Mouse (Mus musculus) hindbrain, embryonic 12.5 days (tissue): ENCODE measurements around the gene Fam81a. TPM values are rescaled to one million over a fixed set of nuclear protein-coding genes. Genes with fewer than 3 reads are reported as not detected.

ENCODE experiments used
- ATAC-seq: fragments of 200-750 bp; cut with Nextera tagmentation; 2 replicates; pipeline ENCODE4 v1.8.0; 2017; ENCODE audit warnings: moderate TSS enrichment; ENCODE audit not compliant: low FRiP score
- H3K27ac ChIP-seq: fragments of 300-500 bp; sonication (generic); 2 replicates; pipeline ENCODE4 v1.5.1; 2016; ENCODE audit warnings: mild to moderate bottlenecking
- H3K27me3 ChIP-seq: fragments of 300-500 bp; sonication (generic); 2 replicates; pipeline ENCODE4 v1.6.1; 2016; ENCODE audit warnings: mild to moderate bottlenecking
- H3K36me3 ChIP-seq: fragments of 300-500 bp; sonication (generic); 2 replicates; pipeline ENCODE4 v1.6.1; 2016; ENCODE audit warnings: mild to moderate bottlenecking
- H3K4me1 ChIP-seq: fragments of 300-500 bp; sonication (generic); 2 replicates; pipeline ENCODE4 v1.6.1; 2016
- H3K4me2 ChIP-seq: fragments of 300-500 bp; sonication (generic); replicated peaks from 2 replicates; pipeline ENCODE4 v1.6.1; 2016; ENCODE audit warnings: mild to moderate bottlenecking
- H3K4me3 ChIP-seq: fragments of 300-500 bp; sonication (generic); 2 replicates; pipeline ENCODE4 v1.5.1; 2016; ENCODE audit warnings: mild to moderate bottlenecking
- H3K9ac ChIP-seq: fragments of 300-500 bp; sonication (generic); 2 replicates; pipeline ENCODE4 v1.6.1; 2016; ENCODE audit warnings: mild to moderate bottlenecking, moderate library complexity
- H3K9me3 ChIP-seq: fragments of 300-500 bp; sonication (generic); replicated peaks from 2 replicates; pipeline ENCODE4 v1.6.1; 2016; ENCODE audit warnings: mild to moderate bottlenecking
- WGBS: fragments of 180-500 bp; shearing (Covaris S2); methylation state at CpG from one replicate; pipeline ENCODE4 v1.1.7; 2016; 5-methylcytosine and 5-hydroxymethylcytosine counted together
- polyA plus RNA-seq: library from polyadenylated mRNA; unstranded; fragments of >200 nt; fragmentation: Nextera tagmentation; extraction: Ambion mirVana; gene quantifications from 2 replicates; pipeline ENCODE4 v1.2.1, GENCODE M21; 2016

Fam81a gene
- polyA plus RNA-seq, 1 experiment from 2014 or later: 7.4 TPM

DNA sequence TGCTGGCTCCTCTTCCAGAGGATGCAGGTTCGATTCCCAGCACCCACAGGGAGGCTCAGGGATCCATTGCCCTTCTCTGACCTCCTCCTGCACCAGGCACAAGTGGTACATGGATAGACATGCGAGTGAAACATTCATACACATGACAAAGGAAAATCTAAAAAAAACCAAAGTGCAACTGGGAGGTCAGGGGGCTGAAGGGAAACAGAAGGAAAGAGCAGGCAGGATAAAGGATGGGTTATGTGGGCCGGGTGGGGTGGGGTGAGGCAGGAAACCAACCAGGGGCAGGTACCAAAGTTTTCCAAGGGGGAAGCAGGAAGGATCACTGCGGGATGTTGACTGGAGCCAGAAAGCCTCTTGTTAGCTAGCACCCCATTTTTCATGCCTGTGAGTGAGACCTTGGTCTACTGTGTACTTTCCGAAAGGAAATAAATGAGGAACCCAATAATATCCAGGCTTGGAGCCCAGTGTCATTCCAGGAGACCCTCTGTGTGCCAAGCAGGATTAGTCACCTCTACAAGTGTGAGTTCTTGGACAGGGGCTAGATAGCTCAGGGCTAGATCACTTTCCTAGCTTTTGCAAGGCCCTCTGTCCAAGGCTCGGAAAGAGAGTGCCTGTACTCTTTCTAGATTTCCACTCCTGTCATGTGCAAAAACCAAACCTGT is 93.5 kb downstream of the Fam81a start:
- Histone ChIP-seq H3K4me1 (peaks cover 15% of the 10 kb centered on the region), H3K36me3 (no peaks in the 10 kb centered on the region), H3K9ac (no peak overlapping the region), H3K4me2 (no peak overlapping the region), H3K9me3 (no peaks in the 10 kb centered on the region), H3K4me3 (no peak overlapping the region), H3K27me3 (no peaks in the 10 kb centered on the region), H3K27ac (no peak overlapping the region)
- WGBS: 60% methylated on average over 6 of the region's 6 CpGs
- no peak for ATAC-seq

DNA sequence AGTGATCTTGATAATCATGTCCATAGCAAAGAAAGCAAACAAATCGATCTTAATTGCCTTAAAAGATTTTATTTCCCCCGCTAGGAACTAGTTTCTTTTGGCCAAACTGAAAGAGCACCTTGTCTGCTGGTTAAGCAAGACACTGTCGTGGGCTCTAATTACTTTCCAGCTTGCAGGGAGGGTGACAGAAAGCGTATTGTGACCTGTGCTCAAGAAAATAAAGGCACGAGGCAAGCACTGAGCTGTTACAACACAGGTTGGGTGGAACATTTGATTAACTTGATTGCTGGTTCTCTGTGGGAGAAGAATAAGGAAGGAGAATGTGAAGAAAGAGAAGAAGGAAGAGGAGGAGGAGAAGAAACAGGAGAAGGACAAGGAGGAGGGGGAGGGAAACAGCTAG is 94.1 kb downstream of the Fam81a start:
- H3K27me3 ChIP-seq: no peaks in the 10 kb centered on the region
- no peak overlapping the region for H3K27ac ChIP-seq
- peaks cover 15% of the 10 kb centered on the region for H3K4me1 ChIP-seq
- H3K4me2 ChIP-seq: no peak overlapping the region
- H3K4me3 ChIP-seq: no peak overlapping the region
- H3K9me3 ChIP-seq: no peaks in the 10 kb centered on the region
- WGBS: 50% methylated on average over 5 of the region's 5 CpGs
- no peak for ATAC-seq
- H3K9ac ChIP-seq: no peak overlapping the region
- no peaks in the 10 kb centered on the region for H3K36me3 ChIP-seq

DNA sequence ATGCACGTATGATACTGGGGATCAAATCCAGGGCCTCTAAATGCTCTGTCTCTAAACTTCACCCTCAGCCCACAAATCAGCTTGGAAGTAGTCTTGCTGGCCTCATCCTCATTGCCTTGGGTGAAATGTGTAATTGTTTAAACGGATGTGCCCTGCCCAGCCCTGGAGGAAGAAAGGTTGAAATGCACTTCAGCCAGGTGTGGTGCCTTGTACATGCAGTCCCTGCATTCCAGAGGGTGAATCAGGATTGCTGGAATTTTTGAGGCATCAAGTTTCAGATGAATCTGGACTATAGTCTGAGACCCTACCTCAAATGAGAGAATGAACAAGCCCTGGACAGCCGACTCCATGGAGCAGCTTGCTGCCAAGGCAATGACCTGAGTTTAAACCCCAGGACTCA is 94.5 kb downstream of the Fam81a start:
- no peak for ATAC-seq
- Histone ChIP-seq H3K9me3 (no peaks in the 10 kb centered on the region), H3K27ac (no peak overlapping the region), H3K4me2 (no peak overlapping the region), H3K27me3 (no peaks in the 10 kb centered on the region), H3K4me1 (peaks cover 15% of the 10 kb centered on the region), H3K36me3 (no peaks in the 10 kb centered on the region), H3K4me3 (no peak overlapping the region), H3K9ac (no peak overlapping the region)
- WGBS: 58% methylated on average over 3 of the region's 3 CpGs

DNA sequence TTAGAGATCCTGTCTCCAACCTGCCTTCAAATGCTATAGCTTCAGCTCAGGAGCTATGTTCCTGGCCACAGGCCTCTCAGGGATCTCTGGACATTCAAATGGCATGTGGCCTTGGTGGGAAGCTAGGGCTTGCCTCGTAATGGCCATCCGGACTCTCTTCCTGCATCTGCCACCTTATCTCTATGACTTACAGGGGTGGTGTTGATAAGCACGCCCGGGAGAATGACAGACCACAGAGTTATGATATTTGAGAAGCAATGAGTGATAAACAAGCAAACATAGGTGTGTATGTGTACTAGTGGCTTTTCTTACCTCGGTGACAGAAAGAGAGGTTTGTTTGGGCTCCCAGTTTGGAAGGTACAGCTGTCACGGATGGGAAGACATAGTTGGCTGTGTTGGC is 96.1 kb downstream of the Fam81a start:
- H3K4me3 ChIP-seq: no peak overlapping the region
- ATAC-seq: no peak
- no peak overlapping the region for H3K9ac ChIP-seq
- H3K4me1 ChIP-seq: peaks cover 15% of the 10 kb centered on the region
- no peaks in the 10 kb centered on the region for H3K27me3 ChIP-seq
- H3K4me2 ChIP-seq: no peak overlapping the region
- no peaks in the 10 kb centered on the region for H3K9me3 ChIP-seq
- H3K27ac ChIP-seq: no peak overlapping the region
- H3K36me3 ChIP-seq: no peaks in the 10 kb centered on the region
- 94% methylated on average over 6 of the region's 6 CpGs for WGBS

DNA sequence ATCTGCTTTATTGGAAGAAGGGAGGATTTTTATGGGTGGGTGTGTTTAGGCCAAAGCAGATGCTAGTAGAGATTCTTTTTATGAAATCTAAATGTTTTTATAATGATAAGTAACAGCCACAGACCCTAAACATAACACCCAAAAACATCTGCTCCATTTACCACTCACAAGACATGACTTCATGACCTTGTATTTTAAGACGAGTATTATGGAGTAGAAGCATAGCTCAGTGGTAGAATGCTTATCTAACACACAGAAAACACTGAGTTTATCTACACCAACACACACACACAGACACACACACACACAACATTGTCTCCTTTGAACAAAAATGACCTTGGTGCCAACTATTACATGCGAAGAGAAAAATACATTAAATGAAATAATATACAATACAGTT is 97.5 kb downstream of the Fam81a start:
- WGBS: 88% methylated on average over 2 of the region's 2 CpGs
- H3K27me3 ChIP-seq: no peaks in the 10 kb centered on the region
- H3K36me3 ChIP-seq: no peaks in the 10 kb centered on the region
- H3K4me3 ChIP-seq: no peak overlapping the region
- H3K4me2 ChIP-seq: no peak overlapping the region
- no peak for ATAC-seq
- H3K4me1 ChIP-seq: peaks cover 11% of the 10 kb centered on the region
- no peak overlapping the region for H3K27ac ChIP-seq
- no peak overlapping the region for H3K9ac ChIP-seq
- H3K9me3 ChIP-seq: no peaks in the 10 kb centered on the region

DNA sequence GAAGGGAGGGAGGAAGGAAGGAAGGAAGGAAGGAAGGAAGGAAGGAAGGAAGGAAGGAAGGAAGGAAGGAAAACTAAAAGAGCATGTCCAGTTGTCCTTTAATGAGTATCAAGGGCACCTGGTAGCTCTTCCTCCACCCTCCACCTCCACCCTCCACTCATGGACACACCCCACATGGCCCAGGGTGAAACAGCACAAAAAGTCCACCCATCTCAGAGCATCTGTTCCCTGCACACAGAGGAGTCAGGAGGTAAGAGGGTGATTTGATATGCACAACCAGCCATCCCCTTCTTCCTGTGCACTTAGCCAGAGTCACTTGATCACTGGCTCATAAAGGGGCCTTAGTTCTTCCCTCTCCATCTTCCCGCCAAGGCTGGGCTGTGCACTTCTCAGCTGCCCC is 99.4 kb downstream of the Fam81a start:
- ATAC-seq: no peak
- Histone ChIP-seq H3K27me3 (no peaks in the 10 kb centered on the region), H3K4me1 (peaks cover 3% of the 10 kb centered on the region; the same call in 1 of the 2 replicates), H3K9ac (no peak overlapping the region), H3K9me3 (no peaks in the 10 kb centered on the region), H3K27ac (no peak overlapping the region), H3K4me2 (no peak overlapping the region), H3K4me3 (no peak overlapping the region), H3K36me3 (no peaks in the 10 kb centered on the region)
- WGBS: 61% methylated on average over 1 of the region's 1 CpGs

DNA sequence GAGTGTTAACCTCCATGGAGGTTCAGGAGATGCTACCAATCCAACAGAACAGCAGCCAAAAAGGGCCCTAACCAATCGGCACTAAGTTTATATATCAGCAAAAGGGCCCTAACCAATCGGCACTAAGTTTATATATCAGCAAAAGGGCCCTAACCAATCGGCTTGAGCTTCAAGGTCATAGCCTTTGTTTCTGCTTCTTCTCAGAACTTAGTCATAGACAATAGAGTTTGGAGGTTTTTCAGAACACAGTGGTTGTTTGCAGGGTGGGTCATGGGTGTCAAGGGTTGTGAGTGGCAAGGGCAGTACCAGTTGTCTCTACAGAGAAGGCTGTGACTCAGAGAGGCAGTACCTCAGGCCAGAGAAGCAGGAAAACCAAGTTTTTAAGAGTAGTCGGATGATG is 100.2 kb downstream of the Fam81a start:
- Histone ChIP-seq H3K9ac (no peak overlapping the region), H3K36me3 (no peaks in the 10 kb centered on the region), H3K4me3 (no peak overlapping the region), H3K27me3 (no peaks in the 10 kb centered on the region), H3K9me3 (no peaks in the 10 kb centered on the region), H3K27ac (no peak overlapping the region), H3K4me2 (no peak overlapping the region), H3K4me1 (no peaks in the 10 kb centered on the region)
- 89% methylated on average over 4 of the region's 4 CpGs for WGBS
- ATAC-seq: no peak

DNA sequence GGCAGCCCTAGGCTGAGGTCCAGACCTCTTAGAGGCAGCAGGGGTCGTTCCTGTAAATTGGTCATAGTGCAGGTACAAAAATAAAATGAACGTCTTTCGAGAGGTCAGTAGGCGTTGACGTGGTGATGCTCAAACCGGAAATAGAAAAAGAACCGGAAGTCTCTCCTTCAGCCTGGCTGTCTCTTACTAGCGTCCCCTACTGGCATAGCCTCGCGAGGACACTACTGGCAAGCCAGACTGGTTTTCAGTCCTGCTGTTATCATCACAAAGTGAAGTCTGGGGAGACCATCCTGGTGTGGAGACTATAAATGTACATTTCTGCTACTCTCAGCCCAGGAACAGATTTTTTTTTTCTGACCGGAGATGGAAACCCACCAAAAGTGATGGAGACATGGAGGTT is 101.8 kb downstream of the Fam81a start:
- 88% methylated on average over 11 of the region's 11 CpGs for WGBS
- no peak overlapping the region for H3K27ac ChIP-seq
- no peak for ATAC-seq
- H3K9ac ChIP-seq: no peak overlapping the region
- no peak overlapping the region for H3K4me3 ChIP-seq
- H3K9me3 ChIP-seq: no peaks in the 10 kb centered on the region
- no peaks in the 10 kb centered on the region for H3K4me1 ChIP-seq
- H3K4me2 ChIP-seq: no peak overlapping the region
- H3K27me3 ChIP-seq: no peaks in the 10 kb centered on the region
- H3K36me3 ChIP-seq: no peaks in the 10 kb centered on the region

DNA sequence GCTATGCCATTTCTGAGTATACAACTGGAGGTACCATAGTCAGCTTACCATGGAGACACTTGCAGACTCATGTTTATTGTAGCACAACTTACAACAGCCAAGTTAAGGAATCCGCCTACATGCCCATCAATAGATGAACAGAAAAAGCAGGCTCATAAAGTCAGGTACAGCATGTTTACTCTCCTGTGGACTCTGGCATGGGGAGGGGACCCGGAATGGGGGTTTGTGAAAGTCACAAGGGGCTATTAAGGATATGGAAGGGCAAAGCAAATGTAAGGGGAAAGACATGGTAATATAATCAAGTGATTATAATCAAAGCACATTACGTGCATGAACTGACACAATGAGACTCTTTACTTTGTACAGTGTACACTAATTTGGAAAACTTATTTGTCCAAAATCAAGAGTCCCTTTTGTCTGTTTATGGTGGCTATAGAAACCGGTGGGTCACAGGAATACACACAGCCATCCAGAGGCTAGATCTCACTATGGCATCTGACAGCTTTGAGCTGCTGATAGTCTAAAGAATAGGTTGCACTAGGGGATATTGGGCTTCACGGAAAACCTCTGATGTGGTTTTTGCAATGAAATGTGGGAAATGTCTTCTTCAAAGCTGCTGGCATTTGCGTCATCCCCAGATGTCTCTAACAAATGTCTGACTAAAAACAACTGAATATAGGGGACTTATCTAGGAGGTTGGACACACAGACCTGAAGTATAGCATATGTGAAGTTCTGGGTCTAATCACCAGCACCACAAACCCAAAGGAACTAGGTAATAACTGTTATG is 102.6 kb downstream of the Fam81a start:
- 88% methylated on average over 6 of the region's 6 CpGs for WGBS
- H3K9me3 ChIP-seq: no peaks in the 10 kb centered on the region
- no peak for ATAC-seq
- H3K4me1 ChIP-seq: no peaks in the 10 kb centered on the region
- no peaks in the 10 kb centered on the region for H3K36me3 ChIP-seq
- H3K4me2 ChIP-seq: no peak overlapping the region
- no peak overlapping the region for H3K27ac ChIP-seq
- no peaks in the 10 kb centered on the region for H3K27me3 ChIP-seq
- no peak overlapping the region for H3K9ac ChIP-seq
- no peak overlapping the region for H3K4me3 ChIP-seq

Other genes with a start within 250 kb of the Fam81a start
- gene Bnip2, start 153.1 kb downstream of the Fam81a start, polyA plus RNA-seq: 109 and 111 TPM in 2 replicates
- 169 and 180 TPM in 2 replicates for gene Gtf2a2, start 130.0 kb downstream of the Fam81a start, polyA plus RNA-seq
- gene Gcnt3, start 104.5 kb downstream of the Fam81a start, polyA plus RNA-seq: not detected in 2 replicates
- gene Myo1e, start 64.8 kb upstream of the Fam81a start, polyA plus RNA-seq: 16.2 and 17.9 TPM in 2 replicates